ENCODE assay signal across 8 mouse cellular contexts in the genomic region with DNA sequence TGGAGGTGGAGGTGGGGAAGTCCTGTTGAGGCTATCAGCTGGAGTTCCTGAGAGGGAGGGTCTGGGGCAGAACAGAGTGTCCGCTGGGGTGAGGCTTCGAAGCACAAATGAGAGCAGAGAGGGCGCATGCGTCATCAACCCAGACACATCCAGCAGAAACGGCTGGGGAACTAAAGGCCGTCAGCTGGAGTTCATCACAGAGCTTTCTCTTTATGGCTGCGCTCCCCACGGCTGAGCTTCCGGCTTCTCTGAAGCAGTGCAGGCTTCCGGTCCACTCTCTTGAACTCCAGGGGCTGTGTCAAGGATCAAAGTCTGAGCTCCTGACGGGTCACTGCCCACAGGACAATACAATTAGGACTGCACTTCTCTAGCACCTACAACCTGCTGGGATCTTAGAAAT. TPM values are rescaled to one million over a fixed set of nuclear protein-coding genes. Genes with fewer than 3 reads are reported as not detected.
DNase-seq lines count a peak whose midpoint lies in the region; ATAC-seq and TF ChIP-seq lines count a peak whose summit lies in the region.

No protein-coding gene starts in this region.

- no peak for TF ChIP-seq POLR2A in small intestine, adult 2 months (IDR thresholded peaks at IDR 0.05; ENCODE audit: low read depth, low read length)

- ATAC-seq in common myeloid progenitor, adult 5-6 weeks (replicated peaks; ENCODE audit: low read depth, poor library complexity, severe bottlenecking) = peak; percentile 80
- no peak for ATAC-seq in heart, embryonic 13.5 days (ENCODE audit: extremely low read depth, insufficient number of reproducible peaks, low FRiP score, low TSS enrichment)

- no peaks in the 10 kb centered on the region for H3K36me3 ChIP-seq in heart, embryonic 13.5 days
- no peaks in the 10 kb centered on the region for H3K36me3 ChIP-seq in small intestine, adult 2 months (ENCODE audit: control insufficient read depth, insufficient read depth, low read length)

- no peaks in the 10 kb centered on the region for H3K27me3 ChIP-seq in heart, embryonic 13.5 days (replicated peaks)
- 0 out of 2 replicates have a peak, but pooled peaks cover under 1% of the 10 kb centered on the region for H3K27me3 ChIP-seq in small intestine, adult 2 months (ENCODE audit: control insufficient read depth, insufficient read depth, low read length)

- peak overlapping the region; percentile 60 for H3K27ac ChIP-seq in heart, embryonic 13.5 days (replicated peaks)
- H3K27ac ChIP-seq in small intestine, adult 2 months (ENCODE audit: insufficient read depth, low read depth, low read length) = no peak overlapping the region

- peak overlapping the region; percentile 63 for H3K4me2 ChIP-seq in heart, embryonic 13.5 days

- peak overlapping the region; percentile 65 for H3K9ac ChIP-seq in heart, embryonic 13.5 days

- 2% methylated on average over 11 of the region's 11 CpGs for WGBS in heart, embryonic 13.5 days
- 2% methylated on average over 11 of the region's 11 CpGs for WGBS in small intestine, adult 2 months

- H3K4me1 ChIP-seq in heart, embryonic 13.5 days = peaks cover 20% of the 10 kb centered on the region
- peaks cover 2% of the 10 kb centered on the region; the same call in 1 of the 2 replicates for H3K4me1 ChIP-seq in small intestine, adult 2 months (ENCODE audit: control insufficient read depth, insufficient read depth, insufficient read length, low read length)

- H3K4me3 ChIP-seq in heart, embryonic 13.5 days = peak overlapping the region; percentile 30
- peak overlapping the region; percentile 38 for H3K4me3 ChIP-seq in small intestine, adult 2 months (ENCODE audit: low read depth, low read length)

- DNase-seq in CD4-positive, CD25-positive, alpha-beta regulatory T cell, adult 2 months (ENCODE audit: low read depth, low spot score) = peak; percentile 68
- DNase-seq in kidney, adult 9 months = peak; percentile 86
- peak; percentile 58 for DNase-seq in lung, postnatal 36 days
- no peak for DNase-seq in urinary bladder, postnatal 25 days (ENCODE audit: low spot score)
- DNase-seq in layer of hippocampus, adult 18-20 months (ENCODE audit: low spot score in 2 of 2) = no peak

- no peaks in the 10 kb centered on the region for H3K9me3 ChIP-seq in heart, embryonic 13.5 days

- TF ChIP-seq CTCF in small intestine, adult 2 months (IDR thresholded peaks at IDR 0.05; ENCODE audit: extremely low read depth, insufficient read length, insufficient replicate concordance, low read depth, low read length) = no peak

RNA-seq across cellular contexts. Expression of a gene that starts 5.5 kb away (rescaled TPM):
- not detected in 2 replicates for total RNA-seq in common myeloid progenitor, adult 5-6 weeks (2017)
- polyA plus RNA-seq in heart, embryonic 13.5 days (2015; fragmentation: Nextera tagmentation; extraction: Ambion mirVana) = 11.9 and 13.0 TPM in 2 replicates
- 3.0 and 3.4 TPM in 2 replicates for polyA plus RNA-seq in small intestine, adult 2 months (2012; rRNA removed)
- 1 to 10 TPM; 1.1 to 2.3 TPM for total RNA-seq in layer of hippocampus, adult 18-20 months (2021)

RNA-seq across cellular contexts. Expression of a gene that starts 13.1 kb away (rescaled TPM):
- 14.8 and 18.6 TPM in 2 replicates for total RNA-seq in common myeloid progenitor, adult 5-6 weeks (2017)
- polyA plus RNA-seq in heart, embryonic 13.5 days (2015; fragmentation: Nextera tagmentation; extraction: Ambion mirVana) = 7.4 and 7.9 TPM in 2 replicates
- polyA plus RNA-seq in small intestine, adult 2 months (2012; rRNA removed) = 11.9 and 14.9 TPM in 2 replicates
- total RNA-seq in layer of hippocampus, adult 18-20 months (2021) = 1 to 10 TPM; 4.4 to 5.4 TPM

RNA-seq across cellular contexts. Expression of a gene that starts 42.0 kb away (rescaled TPM):
- 1.3 TPM in 1 of 2 replicates, not detected in the other for total RNA-seq in common myeloid progenitor, adult 5-6 weeks (2017)
- polyA plus RNA-seq in heart, embryonic 13.5 days (2015; fragmentation: Nextera tagmentation; extraction: Ambion mirVana) = not detected in 2 replicates
- 0.20 and 0.22 TPM in 2 replicates for polyA plus RNA-seq in small intestine, adult 2 months (2012; rRNA removed)
- total RNA-seq in layer of hippocampus, adult 18-20 months (2021) = 1 to 10 TPM in 1 of 2 experiments, under 1 TPM in 1; 0.67 to 1.2 TPM

RNA-seq across cellular contexts. Expression of a gene that starts 45.8 kb away (rescaled TPM):
- 89.8 and 130 TPM in 2 replicates for total RNA-seq in common myeloid progenitor, adult 5-6 weeks (2017)
- 199 and 231 TPM in 2 replicates for polyA plus RNA-seq in heart, embryonic 13.5 days (2015; fragmentation: Nextera tagmentation; extraction: Ambion mirVana)
- polyA plus RNA-seq in small intestine, adult 2 months (2012; rRNA removed) = 108 and 205 TPM in 2 replicates
- total RNA-seq in layer of hippocampus, adult 18-20 months (2021) = 100 to 1,000 TPM; 250 to 276 TPM

Comparison
In these comparisons a context has a peak if more than half of its experiments do, and no peak if none do; other contexts are left out.
1. DNase-seq: peak in CD4-positive, CD25-positive, alpha-beta regulatory T cell, adult 2 months (single experiment), kidney, adult 9 months (single experiment) and lung, postnatal 36 days (single experiment); none in urinary bladder, postnatal 25 days (single experiment) and layer of hippocampus, adult 18-20 months (0 of 2).